Mouse (Mus musculus) left cerebral cortex, postnatal 10 days (tissue): Measurements from ENCODE around the gene Rpp21. TPM values are rescaled to one million over a fixed set of nuclear protein-coding genes. Genes with fewer than 3 reads are reported as not detected.
A peak's percentile ranks its signal among the peaks of the same experiment; 100 is the strongest.

Source experiments
- DNase-seq, 2 experiments: peaks; one replicate each; pipeline ENCODE4 v3.0.0; 2021 to 2022; ENCODE audit warnings: low spot score in 2 of 2, mixed read lengths in 1 of 2; ENCODE audit errors: extremely low spot score in 1 of 2
- intact Hi-C: fragments of 180-260 bp; cut with DNase I; formaldehyde crosslinking; loops from one replicate; pipeline ENCODE4 v1.15.1; 2025
- total RNA-seq, 2 experiments: library from RNA; stranded (reverse); gene quantifications; 2 replicates each; pipeline ENCODE4 v1.2.3; 2021

The Rpp21 gene
- total RNA-seq: 10 to 100 TPM; 43.0 to 51.8 TPM

GRCm38 (mm10) chr17:36257969-36258368, at the start of gene Rpp21:
Gene Rpp21 (minus strand): TSS chr17:36258069.
- DNase-seq: no peak
- intact Hi-C loops: no loop called here

DNA sequence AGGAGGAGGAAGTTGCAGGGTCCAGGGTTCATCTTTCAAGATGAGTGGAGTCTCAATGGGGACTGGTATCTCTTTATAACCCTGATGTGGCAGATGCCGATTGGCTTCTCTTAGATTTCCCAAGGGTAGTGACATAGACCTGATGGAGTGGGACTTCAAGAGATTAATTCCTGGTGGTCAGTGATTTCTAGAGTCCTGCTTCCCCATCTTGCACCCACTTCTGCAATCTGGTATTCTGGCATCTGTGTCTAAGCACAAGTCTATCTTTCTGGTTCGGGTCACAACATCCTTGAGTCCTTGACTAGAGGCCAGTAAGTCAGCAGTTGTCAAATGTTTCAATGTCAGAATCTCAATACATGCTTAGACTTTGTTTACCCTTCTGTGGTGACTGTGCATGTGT, 28.5 kb upstream of the Rpp21 start, which contains the start of gene H2-M10.2:
Gene H2-M10.2 (minus strand): TSS at position 101 of the 400 bp plus-strand sequence.
- DNase-seq: no peak
- intact Hi-C loops: no loop called here

GRCm38 (mm10) chr17:36281521-36282245, 23.8 kb upstream of the Rpp21 start:
- intact Hi-C loops: no loop called here
- no peak for DNase-seq

GRCm38 (mm10) chr17:36274776-36275175, 16.9 kb upstream of the Rpp21 start:
- intact Hi-C loops: no loop called here
- no peak for DNase-seq

- intact Hi-C loops: no loop called here
Observed at GRCm38 (mm10) chr17:36273796-36274195, 15.9 kb upstream of the Rpp21 start.

GRCm38 (mm10) chr17:36272643-36273366, 14.9 kb upstream of the Rpp21 start:
- DNase-seq: no peak
- intact Hi-C loops: no loop called here

More at GRCm38 (mm10) chr17:36273796-36274195, 15.9 kb upstream of the Rpp21 start:
- no peak for DNase-seq

- peak in 1 of 2 experiments; percentile 65 for DNase-seq
- intact Hi-C loops: no loop called here
Observed at GRCm38 (mm10) chr17:36271586-36272256, 13.9 kb upstream of the Rpp21 start, which contains the start of gene Trim39. Gene Trim39 (minus strand): TSS chr17:36272247.

DNA sequence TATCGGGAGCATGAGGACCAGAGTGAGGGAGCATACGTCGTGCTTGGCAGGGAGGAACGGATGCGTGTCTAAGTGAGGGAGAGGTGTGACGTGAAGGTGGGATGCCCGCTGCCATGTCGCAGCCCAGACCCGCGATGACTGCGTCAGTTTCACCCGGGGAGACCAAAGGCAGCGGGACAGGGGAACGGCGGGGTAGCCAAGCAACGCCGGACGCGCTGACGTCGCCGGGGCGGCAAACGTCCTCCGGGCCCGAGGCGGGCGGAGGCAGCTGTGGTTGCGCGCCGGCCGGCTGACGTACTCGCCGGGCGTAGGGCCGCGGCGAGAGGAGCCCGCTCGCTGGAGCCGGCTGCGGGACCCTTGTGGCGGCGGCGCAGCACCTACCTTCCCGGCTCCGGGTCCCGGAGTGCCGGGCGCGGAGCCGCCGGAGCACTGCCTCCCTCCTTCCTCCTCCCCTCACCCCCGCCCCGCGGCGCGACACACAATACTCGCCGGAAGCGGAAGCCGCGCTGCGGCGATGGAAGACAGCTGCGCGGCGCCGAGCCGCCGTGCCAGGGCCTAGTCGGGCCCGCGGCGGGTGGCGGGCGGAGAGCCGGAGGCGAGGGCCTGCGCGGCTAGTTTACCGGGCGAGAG, 13.2 kb upstream of the Rpp21 start:
- DNase-seq: peak; percentile 80 to 94
- intact Hi-C loops: no loop called here

DNA sequence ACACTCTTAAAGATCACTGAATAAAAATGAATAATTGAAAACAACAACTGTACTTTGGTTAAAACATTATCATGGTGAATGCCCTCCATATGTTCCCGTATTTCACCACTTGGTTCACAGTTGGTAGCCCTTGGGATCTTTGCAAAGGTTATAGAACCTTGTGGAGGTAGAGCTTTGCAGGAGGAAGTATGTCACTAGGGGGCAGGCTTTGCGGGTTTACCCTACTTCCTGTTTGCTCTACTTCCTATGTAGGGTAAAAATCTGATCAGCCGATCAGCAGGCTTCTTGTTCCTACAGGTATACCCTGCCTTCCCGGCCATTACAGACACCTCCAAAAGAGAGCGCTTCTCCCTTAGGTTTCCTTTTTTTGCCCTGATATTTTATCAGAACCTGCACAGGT, 8.0 kb upstream of the Rpp21 start:
- intact Hi-C loops: no loop called here
- DNase-seq: no peak

GRCm38 (mm10) chr17:36264273-36264925, 6.5 kb upstream of the Rpp21 start:
- intact Hi-C loops: no loop called here

DNA sequence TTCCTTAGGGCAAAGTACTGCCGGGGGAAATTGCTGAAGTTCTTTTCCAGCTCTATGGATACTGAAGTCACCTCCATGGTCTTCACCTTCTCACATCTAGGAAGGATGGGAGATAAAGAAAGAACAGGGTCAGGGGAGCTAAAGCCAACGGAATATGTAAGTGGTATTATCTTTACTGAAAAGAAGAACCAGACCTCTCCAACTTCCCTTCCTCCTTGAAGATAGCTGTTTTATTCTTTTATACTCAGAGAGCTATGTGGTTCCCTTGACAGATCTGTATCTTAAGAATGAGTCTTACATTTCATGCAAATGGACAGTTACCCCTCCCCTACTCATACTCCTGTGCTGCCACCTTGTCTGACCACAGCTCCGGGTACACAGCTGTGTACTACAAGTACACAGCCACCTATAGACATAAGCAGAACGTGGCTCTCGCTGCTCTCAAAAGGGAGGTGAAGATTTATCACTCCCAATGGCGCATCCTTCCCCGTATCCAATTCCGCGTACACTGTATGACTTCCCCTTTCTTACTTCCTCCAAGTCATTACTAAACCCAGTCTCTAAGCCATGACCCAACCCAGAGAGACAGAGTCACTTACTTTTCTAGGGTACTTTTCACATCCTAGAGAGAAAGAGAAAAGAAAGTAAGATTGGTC, 3.8 kb upstream of the Rpp21 start:
- DNase-seq: no peak
- intact Hi-C loops: no loop called here

More at GRCm38 (mm10) chr17:36264273-36264925, 6.5 kb upstream of the Rpp21 start:
- DNase-seq: no peak

- intact Hi-C loops: no loop called here
- peak; percentile 76 to 88 for DNase-seq
Observed at GRCm38 (mm10) chr17:36257241-36257947, 475 bp downstream of the Rpp21 start.

- no peak for DNase-seq
- intact Hi-C loops: no loop called here
Observed at GRCm38 (mm10) chr17:36253087-36253600, 4.7 kb downstream of the Rpp21 start.

DNA sequence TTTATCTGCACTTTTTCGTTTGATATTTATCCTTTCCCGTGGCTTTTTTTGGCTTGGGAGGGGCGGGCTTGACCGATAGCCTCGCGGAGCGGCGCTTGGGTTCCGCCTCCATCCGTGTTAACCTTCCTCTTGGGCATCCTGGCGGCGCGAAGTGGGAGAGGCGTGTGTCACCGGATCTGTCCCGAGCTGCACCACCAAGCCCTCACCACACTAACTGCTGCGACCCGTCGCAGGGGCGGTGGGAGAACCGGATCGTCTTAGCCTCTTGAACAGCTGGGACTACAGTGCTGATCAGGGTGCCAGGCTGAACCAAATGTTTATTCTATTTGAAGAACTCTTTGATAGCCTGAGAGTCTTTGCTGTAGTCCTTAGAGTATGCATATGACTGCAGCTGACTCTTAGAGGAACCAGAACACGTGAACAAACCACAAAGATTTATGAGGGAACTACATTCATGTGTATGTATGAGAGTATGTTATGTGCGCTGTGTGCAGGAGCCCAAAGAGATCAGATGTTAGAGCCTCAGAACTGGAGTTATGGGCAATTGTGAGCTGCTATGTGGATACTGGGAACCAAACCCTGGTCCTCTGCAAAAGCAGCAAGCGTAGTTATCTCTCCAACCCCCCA, 5.5 kb downstream of the Rpp21 start:
- DNase-seq: peak in 1 of 2 experiments; percentile 57
- intact Hi-C loops: no loop called here

DNA sequence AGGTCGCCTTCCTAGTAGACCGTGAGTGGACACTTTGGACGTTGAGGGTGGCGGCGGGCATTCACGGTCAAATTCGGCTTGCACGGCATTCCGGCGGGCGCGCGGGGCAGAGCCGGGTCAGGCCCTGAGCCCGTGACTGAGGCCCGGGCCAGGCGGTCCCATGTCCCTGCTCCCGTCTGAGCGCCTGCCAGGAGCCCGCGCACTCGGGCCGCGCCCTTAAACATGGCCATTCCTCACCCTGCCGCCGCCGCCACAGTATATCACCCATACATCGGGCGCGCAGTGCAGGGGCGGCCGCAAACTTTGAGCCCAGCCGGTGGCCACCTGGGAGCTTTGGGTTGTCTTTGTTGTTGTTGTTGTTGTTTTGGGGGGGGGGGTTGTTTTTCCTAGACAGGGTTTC, 9.0 kb downstream of the Rpp21 start:
- no peak for DNase-seq
- intact Hi-C loops: no loop called here

GRCm38 (mm10) chr17:36245741-36246140, 12.1 kb downstream of the Rpp21 start:
- intact Hi-C loops: no loop called here
- DNase-seq: no peak

DNA sequence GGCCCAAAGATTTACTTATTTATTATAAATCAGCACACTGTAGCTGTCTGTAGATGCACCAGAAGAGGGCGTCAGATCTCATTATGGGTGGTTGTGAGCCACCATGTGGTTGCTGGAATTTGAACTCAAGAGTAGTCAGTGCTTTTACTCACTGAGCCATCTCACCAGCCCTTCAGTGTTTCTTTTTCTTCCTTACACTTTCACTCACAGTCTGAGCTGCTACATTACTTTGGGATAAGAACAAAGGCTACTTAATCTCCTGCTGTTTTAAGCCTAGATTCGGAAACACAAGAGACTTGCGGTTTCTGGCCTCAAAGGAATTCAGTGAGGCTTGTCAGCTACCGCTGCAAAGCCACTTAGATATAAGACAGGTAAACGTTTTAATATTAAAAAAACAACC, 13.8 kb downstream of the Rpp21 start:
- no peak for DNase-seq
- intact Hi-C loops: no loop called here
